Mouse (Mus musculus) lung, adult 2 months (tissue): ENCODE measurements at regions not wholly inside any gene's neighbourhood (a gene's known extent, or its start where the extent isn't known, plus 50 kb on each side); places are given as distances from the start of the nearest gene placed in this dataset.
A peak's percentile ranks its signal among the peaks of the same experiment; 100 is the strongest.

Experiments
- DNase-seq: peaks from one replicate; pipeline ENCODE4 v3.0.0; 2022
- H3K4me1 ChIP-seq: fragments of 200-500 bp; 2 replicates; pipeline ENCODE4 v1.6.1; 2011; ENCODE audit warnings: low read length; ENCODE audit not compliant: control insufficient read depth, insufficient read depth
- H3K4me3 ChIP-seq: fragments of 200-500 bp; replicated peaks from 2 replicates; pipeline ENCODE3; 2011; ENCODE audit warnings: low read depth, mild to moderate bottlenecking, control low read depth, low read length; ENCODE audit errors: extremely low read depth
- CTCF ChIP-seq: fragments of 200-500 bp; IDR thresholded peaks from 2 replicates; pipeline ENCODE4 v1.5.1; 2011; ENCODE audit warnings: mild to moderate bottlenecking, low read length, control low read depth; ENCODE audit not compliant: insufficient read depth
- POLR2A ChIP-seq: fragments of 200-500 bp; IDR thresholded peaks from 2 replicates; pipeline ENCODE4 v1.6.1; 2011; ENCODE audit warnings: low read depth, mild to moderate bottlenecking, control low read depth, low read length, borderline replicate concordance; ENCODE audit errors: extremely low read depth
- WGBS: fragments of 180-500 bp; shearing (Covaris S2); methylation state at CpG from one replicate; pipeline ENCODE4 v1.1.7; 2018; 5-methylcytosine and 5-hydroxymethylcytosine counted together

DNA sequence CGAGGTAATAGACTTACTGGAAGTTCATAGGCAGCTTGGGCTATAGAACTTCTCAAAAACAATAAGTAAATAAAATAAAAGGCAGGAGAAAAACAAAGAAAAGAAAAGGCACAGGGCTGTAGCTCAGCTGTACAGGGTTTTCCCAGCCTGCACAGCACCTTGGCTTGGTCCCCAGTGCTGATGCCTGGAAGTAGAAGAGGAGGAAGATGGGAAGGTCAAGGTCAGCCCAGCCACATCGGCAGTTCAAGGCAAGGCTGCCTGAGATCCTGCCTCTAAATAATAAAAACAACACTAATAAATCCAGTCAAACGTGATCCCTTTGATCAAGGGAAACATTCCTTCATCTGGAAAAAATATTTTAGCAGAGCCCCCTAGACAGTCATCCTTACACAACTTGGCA, 103.1 kb downstream of the Cenpf start:
- no peak for DNase-seq
- WGBS = 47% methylated on average over 3 of the region's 3 CpGs
- TF ChIP-seq POLR2A (no peak), CTCF (no peak)

GRCm38 (mm10) chr1:189581427-189581826, 106.5 kb downstream of the Cenpf start:
- Histone ChIP-seq H3K4me3 (no peak overlapping the region), H3K4me1 (no peaks in the 10 kb centered on the region)
- no peak for TF ChIP-seq CTCF
- no peak for TF ChIP-seq POLR2A
- WGBS = 79% methylated on average over 4 of the region's 4 CpGs
- DNase-seq = no peak

More for the DNA sequence above, 103.1 kb downstream of the Cenpf start:
- Histone ChIP-seq H3K4me3 (no peak overlapping the region), H3K4me1 (no peaks in the 10 kb centered on the region)

GRCm38 (mm10) chr1:189579358-189579757, 108.5 kb downstream of the Cenpf start:
- peak; percentile 44 for DNase-seq
- 55% methylated on average over 2 of the region's 2 CpGs for WGBS

DNA sequence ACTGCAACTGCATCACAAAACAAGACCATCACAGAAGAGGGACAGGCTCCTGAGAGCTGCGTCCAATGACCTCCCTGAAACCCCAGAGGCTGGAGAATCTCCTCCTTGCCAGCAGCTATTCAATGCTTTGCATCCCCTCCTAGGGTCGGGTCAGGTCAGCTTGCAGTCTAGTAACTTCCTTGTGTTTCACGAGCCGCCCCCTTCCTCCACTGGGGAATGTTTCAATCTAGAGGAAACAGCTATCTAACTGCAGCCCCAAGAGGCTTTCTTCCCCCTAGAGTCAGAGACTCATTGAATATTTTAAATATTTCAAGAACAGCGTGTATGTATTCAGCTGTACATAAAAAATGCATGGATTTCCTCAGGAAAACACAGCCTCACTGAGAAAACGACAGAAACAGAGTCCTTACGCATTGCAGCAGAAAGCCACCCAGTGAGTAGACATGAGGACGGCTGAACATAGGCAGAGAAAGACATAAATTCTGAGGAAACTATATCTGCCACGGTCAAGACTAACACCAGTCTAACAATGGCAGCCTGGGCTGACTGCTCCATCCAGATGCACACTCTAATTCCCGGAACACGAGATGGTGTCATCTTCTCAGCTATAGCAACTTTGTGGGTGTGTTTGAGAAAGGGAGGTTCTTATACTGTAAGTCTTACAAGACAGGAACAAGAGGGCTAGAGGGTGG, 111.4 kb downstream of the Cenpf start:
- DNase-seq = no peak
- TF ChIP-seq CTCF = no peak
- TF ChIP-seq POLR2A = no peak
- Histone ChIP-seq H3K4me1 (no peaks in the 10 kb centered on the region), H3K4me3 (no peak overlapping the region)
- 37% methylated on average over 11 of the region's 11 CpGs for WGBS

More at GRCm38 (mm10) chr1:189579358-189579757, 108.5 kb downstream of the Cenpf start:
- no peak overlapping the region for H3K4me3 ChIP-seq
- no peaks in the 10 kb centered on the region for H3K4me1 ChIP-seq
- TF ChIP-seq CTCF (peak; percentile 61), POLR2A (no peak)

DNA sequence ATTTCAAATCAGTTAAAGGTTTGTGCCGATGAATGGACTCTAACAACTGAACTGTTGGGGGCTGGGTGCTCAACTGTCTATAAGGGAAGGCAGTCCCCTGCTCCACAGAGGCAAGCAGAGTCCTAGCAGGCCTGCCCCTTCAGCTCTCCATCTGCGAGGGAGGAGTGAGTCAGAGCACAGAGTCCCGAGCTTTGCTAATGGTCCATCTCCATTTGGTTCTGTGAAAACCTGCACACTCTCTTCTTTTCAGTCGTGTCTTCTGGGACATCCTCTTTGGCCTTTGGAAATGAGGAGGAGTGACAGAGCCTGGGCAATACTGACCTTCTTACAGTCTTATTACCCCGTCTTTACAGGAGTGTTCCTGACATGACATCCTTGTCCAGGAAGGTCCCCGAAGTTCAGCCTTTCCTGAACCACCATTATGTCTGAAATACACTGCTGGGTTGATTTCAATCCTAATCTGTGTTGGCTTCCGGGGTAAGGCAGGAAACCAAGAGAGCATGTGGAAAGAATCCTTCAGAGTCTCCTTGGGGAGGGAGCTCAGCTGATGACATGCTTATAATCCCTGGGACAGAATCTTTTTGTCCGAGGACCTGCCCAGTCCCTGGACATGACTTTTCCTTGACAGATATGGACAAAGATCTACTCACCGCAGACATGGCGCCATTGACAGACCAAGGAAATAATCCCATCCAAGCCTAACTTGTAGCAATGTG, 112.2 kb downstream of the Cenpf start:
- H3K4me1 ChIP-seq = no peaks in the 10 kb centered on the region
- DNase-seq = no peak
- H3K4me3 ChIP-seq = no peak overlapping the region
- TF ChIP-seq POLR2A (no peak), CTCF (no peak)
- 85% methylated on average over 10 of the region's 10 CpGs for WGBS

GRCm38 (mm10) chr1:189566491-189566890, 121.4 kb downstream of the Cenpf start:
- 22% methylated on average over 7 of the region's 7 CpGs for WGBS
- Histone ChIP-seq H3K4me3 (no peak overlapping the region), H3K4me1 (no peaks in the 10 kb centered on the region; the same call in 1 of the 2 replicates)
- TF ChIP-seq CTCF (no peak), POLR2A (no peak)
- DNase-seq = peak; percentile 8

DNA sequence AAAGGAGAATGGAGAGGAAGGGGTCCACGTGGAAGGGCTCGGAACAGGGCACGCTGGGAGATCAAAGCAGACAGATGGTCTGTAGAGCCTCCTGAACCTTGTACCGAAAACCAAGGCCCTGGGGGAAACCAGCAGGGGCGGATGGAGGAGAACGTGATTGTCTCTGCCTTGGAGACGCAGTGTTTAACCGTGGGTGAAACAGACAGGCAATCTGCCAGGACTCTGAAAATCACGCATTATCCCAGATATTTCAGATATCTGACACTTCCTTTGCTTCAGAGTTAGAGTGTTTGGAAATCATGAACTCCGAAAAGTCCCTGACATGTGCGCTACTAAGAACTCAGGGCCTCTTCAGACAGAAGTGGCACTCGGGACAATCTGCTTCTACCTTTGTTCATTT, 126.1 kb downstream of the Cenpf start:
- 73% methylated on average over 12 of the region's 12 CpGs for WGBS

GRCm38 (mm10) chr1:189560576-189560975, 127.3 kb downstream of the Cenpf start:
- no peak for DNase-seq
- TF ChIP-seq POLR2A (no peak), CTCF (no peak)

More for the DNA sequence above, 126.1 kb downstream of the Cenpf start:
- Histone ChIP-seq H3K4me1 (no peaks in the 10 kb centered on the region; the same call in 1 of the 2 replicates), H3K4me3 (no peak overlapping the region)
- DNase-seq = no peak
- TF ChIP-seq POLR2A (no peak), CTCF (no peak)

DNA sequence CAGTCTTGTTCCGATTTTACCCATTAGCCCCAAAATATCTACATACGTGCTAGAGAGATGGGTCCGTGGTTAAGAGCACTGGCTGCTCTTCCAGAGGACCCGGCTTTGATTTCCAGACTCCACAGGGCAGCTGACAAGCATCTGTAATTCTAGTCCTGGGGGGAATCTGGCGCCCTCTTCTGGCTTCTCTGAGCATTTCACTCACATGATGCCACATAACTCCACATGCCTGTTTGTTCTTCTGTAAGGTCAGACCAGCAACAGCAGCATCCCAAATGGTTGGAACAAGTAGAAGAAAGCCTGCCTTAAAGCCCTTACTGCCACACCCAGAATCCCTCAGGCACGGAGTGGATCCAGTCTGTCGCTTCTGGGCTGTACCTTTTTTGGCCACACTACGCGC, 137.0 kb downstream of the Cenpf start:
- 89% methylated on average over 9 of the region's 9 CpGs for WGBS
- no peak overlapping the region for H3K4me3 ChIP-seq
- TF ChIP-seq POLR2A = no peak
- no peak for TF ChIP-seq CTCF
- no peak for DNase-seq
- no peaks in the 10 kb centered on the region for H3K4me1 ChIP-seq

More at GRCm38 (mm10) chr1:189560576-189560975, 127.3 kb downstream of the Cenpf start:
- no peak overlapping the region for H3K4me3 ChIP-seq
- 28% methylated on average over 10 of the region's 10 CpGs for WGBS
- no peaks in the 10 kb centered on the region for H3K4me1 ChIP-seq
